Mouse (Mus musculus) CH12.LX (cell line): ENCODE data around the gene Acan. TPM values are rescaled to one million over a fixed set of nuclear protein-coding genes. Genes with fewer than 3 reads are reported as not detected.

Experiments used
- DNase-seq: peaks from one replicate; pipeline ENCODE4 v3.0.0-alpha.2; 2013; ENCODE audit errors: extremely low read depth
- H3K27ac ChIP-seq: 2 replicates; pipeline ENCODE4 v1.5.1; 2012; ENCODE audit warnings: low read depth, mild to moderate bottlenecking, control low read depth, moderate library complexity; ENCODE audit not compliant: insufficient read depth
- H3K27me3 ChIP-seq: replicated peaks from 2 replicates; pipeline ENCODE3; 2012; ENCODE audit warnings: inconsistent platforms
- H3K36me3 ChIP-seq, 2 experiments: replicated peaks in 1 of 2; 2 replicates each; pipeline versions ENCODE3 to v1.6.1; 2012; ENCODE audit warnings: inconsistent platforms in 1 of 2, low read length in 1 of 2, mild to moderate bottlenecking in 1 of 2, mixed read lengths in 1 of 2, moderate library complexity in 1 of 2; ENCODE audit not compliant: control insufficient read depth in 1 of 2, insufficient read depth in 1 of 2
- H3K4me1 ChIP-seq, 2 experiments: 2 replicates each; pipeline ENCODE4 v1.6.1; 2012; ENCODE audit warnings: inconsistent platforms in 1 of 2, moderate library complexity in 1 of 2; ENCODE audit not compliant: insufficient read depth in 2 of 2, control insufficient read depth in 1 of 2
- H3K4me2 ChIP-seq: 2 replicates; pipeline ENCODE4 v1.6.1; 2012; ENCODE audit warnings: low read depth, mild to moderate bottlenecking, control low read depth; ENCODE audit not compliant: poor library complexity, insufficient read depth, severe bottlenecking
- H3K4me3 ChIP-seq, 3 experiments: fragments of 150-350 bp in 1 of 3; sonication (generic) in 1 of 3; replicated peaks in 1 of 3; 2 replicates each; pipeline versions ENCODE3 to v1.5.1; 2011 to 2012; ENCODE audit warnings: low read depth in 2 of 3, low read length in 2 of 3, mild to moderate bottlenecking in 2 of 3, moderate library complexity in 2 of 3, control low read depth in 1 of 3, improper control_type of control experiment in 1 of 3, inconsistent platforms in 1 of 3, mixed read lengths in 1 of 3; ENCODE audit not compliant: poor library complexity in 1 of 3
- H3K79me2 ChIP-seq: replicated peaks from 2 replicates; pipeline ENCODE4 v1.6.1; 2012; ENCODE audit warnings: mild to moderate bottlenecking, moderate library complexity; ENCODE audit not compliant: control insufficient read depth, poor library complexity, insufficient read depth, severe bottlenecking; ENCODE audit errors: extremely low read depth
- H3K9ac ChIP-seq: 2 replicates; pipeline ENCODE4 v1.6.1; 2012; ENCODE audit warnings: low read depth, mild to moderate bottlenecking, control low read depth, moderate library complexity; ENCODE audit not compliant: insufficient read depth
- H3K9me3 ChIP-seq: replicated peaks from 2 replicates; pipeline ENCODE3; 2012; ENCODE audit warnings: low read length, inconsistent platforms, mixed read lengths
- CHD1 ChIP-seq: IDR thresholded peaks from 2 replicates; pipeline ENCODE4 v1.6.1; 2012; ENCODE audit warnings: low read depth, low read length, improper control_type of control experiment, inconsistent platforms
- E2F4 ChIP-seq: IDR thresholded peaks from 2 replicates; pipeline ENCODE4 v1.6.1; 2011; ENCODE audit warnings: low read depth, low read length, improper control_type of control experiment; ENCODE audit not compliant: insufficient replicate concordance
- GABPA ChIP-seq: IDR thresholded peaks from 2 replicates; pipeline ENCODE4 v1.6.1; 2012; ENCODE audit warnings: low read depth, low read length, improper control_type of control experiment, inconsistent platforms; ENCODE audit not compliant: insufficient replicate concordance
- IRF4 ChIP-seq: IDR thresholded peaks from 2 replicates; pipeline ENCODE4 v1.6.1; 2014; ENCODE audit warnings: low read depth, mild to moderate bottlenecking, inconsistent platforms, low read length, improper control_type of control experiment
- JUND ChIP-seq: conservative IDR thresholded peaks from 2 replicates; pipeline ENCODE4 v1.6.1; 2011; ENCODE audit warnings: low read depth, low read length, improper control_type of control experiment
- MAFK ChIP-seq: IDR thresholded peaks from 2 replicates; pipeline ENCODE4 v1.6.1; 2011; ENCODE audit warnings: low read length, improper control_type of control experiment; ENCODE audit not compliant: insufficient replicate concordance
- MEF2A ChIP-seq: IDR thresholded peaks from 2 replicates; pipeline ENCODE4 v1.6.1; 2014; ENCODE audit warnings: low read depth, mild to moderate bottlenecking, inconsistent platforms, low read length, improper control_type of control experiment, borderline replicate concordance
- NELFE ChIP-seq: IDR thresholded peaks from 2 replicates; pipeline ENCODE4 v1.6.1; 2011; ENCODE audit warnings: low read depth, low read length, improper control_type of control experiment
- NRF1 ChIP-seq: IDR thresholded peaks from 2 replicates; pipeline ENCODE4 v1.6.1; 2014; ENCODE audit warnings: low read depth, mild to moderate bottlenecking, inconsistent platforms, low read length, improper control_type of control experiment, moderate library complexity
- POLR2A ChIP-seq: IDR thresholded peaks from 2 replicates; pipeline ENCODE4 v1.6.1; 2011; ENCODE audit warnings: low read depth, mild to moderate bottlenecking, improper control_type of control experiment, low read length
- POLR2AphosphoS2 ChIP-seq: IDR thresholded peaks from 2 replicates; pipeline ENCODE4 v1.6.1; 2011; ENCODE audit warnings: low read depth, low read length, improper control_type of control experiment
- RAD21 ChIP-seq: IDR thresholded peaks from 2 replicates; pipeline ENCODE4 v1.6.1; 2011; ENCODE audit warnings: low read depth, mild to moderate bottlenecking, low read length, improper control_type of control experiment, moderate library complexity
- TBP ChIP-seq: conservative IDR thresholded peaks from 2 replicates; pipeline ENCODE4 v1.6.1; 2011; ENCODE audit warnings: low read depth, low read length, improper control_type of control experiment
- USF1 ChIP-seq: IDR thresholded peaks from 2 replicates; pipeline ENCODE4 v1.6.1; 2014; ENCODE audit warnings: low read depth, mild to moderate bottlenecking, inconsistent platforms, low read length, improper control_type of control experiment
- USF2 ChIP-seq: conservative IDR thresholded peaks from 2 replicates; pipeline ENCODE4 v1.6.1; 2011; ENCODE audit warnings: low read depth, low read length, improper control_type of control experiment
- ZNF384 ChIP-seq: IDR thresholded peaks from 2 replicates; pipeline ENCODE4 v1.6.1; 2012; ENCODE audit warnings: low read depth, low read length, improper control_type of control experiment, inconsistent platforms
- dilution Hi-C: fragments of 300-500 bp; cut with MboI; formaldehyde crosslinking; loops from 2 replicates; pipeline ENCODE4 v1.14.3; 2020; ENCODE audit warnings: low sequenced_read_pairs; ENCODE audit not compliant: extremely low pct_unique_long_range_greater_than_20kb, extremely low pct_ligation_motif_present
- in situ Hi-C: fragments of 300-500 bp; cut with MboI; formaldehyde crosslinking; loops from 3 replicates; pipeline ENCODE4 v1.14.3; 2019; ENCODE audit warnings: low sequenced_read_pairs, low pct_ligation_motif_present, low pct_unique_long_range_greater_than_20kb, mixed read lengths
- polyA plus RNA-seq: library from polyadenylated mRNA; unstranded; fragments of >175 nt; gene quantifications from 2 replicates; pipeline ENCODE4 v1.2.1, GENCODE M21; 2012; ENCODE audit warnings: low read depth; ENCODE audit not compliant: insufficient read length
- total RNA-seq, 2 experiments: library from RNA; depleted of rRNA; stranded (reverse); fragments of 300-350 nt in 1 of 2; fragments of >200 nt in 1 of 2; gene quantifications; 2 replicates each; pipeline ENCODE4 v1.2.3; 2012 to 2014

The Acan gene
- total and polyA plus RNA-seq, 3 experiments = not detected

- H3K4me1 ChIP-seq = peaks cover 0 to 20% of the 10 kb centered on the region in 2 experiments; a peak in 2 of 4 replicates
- dilution Hi-C loops = no loop called here
- peaks cover 15% of the 10 kb centered on the region for H3K27me3 ChIP-seq
- in situ Hi-C loops = no loop called here
- DNase-seq = no peak
- no peak overlapping the region for H3K9ac ChIP-seq
- no peak overlapping the region for H3K4me3 ChIP-seq
- H3K27ac ChIP-seq = no peak overlapping the region
- TF ChIP-seq POLR2AphosphoS2 (no peak), MAFK (no peak), JUND (no peak), MEF2A (no peak)
- no peaks in the 10 kb centered on the region for H3K79me2 ChIP-seq
- no peaks in the 10 kb centered on the region for H3K9me3 ChIP-seq
- peaks cover 0 to 9% of the 10 kb centered on the region in 2 experiments for H3K36me3 ChIP-seq
- peak overlapping the region; percentile 56; the same call in 1 of the 2 replicates for H3K4me2 ChIP-seq
These were observed 96.2 kb downstream of the Acan start for GRCm38 (mm10) chr7:79149522-79149921.

GRCm38 (mm10) chr7:79159406-79159805, 106.1 kb downstream of the Acan start:
- Histone ChIP-seq H3K36me3 (no peaks in the 10 kb centered on the region), H3K4me1 (peaks cover 0 to 8% of the 10 kb centered on the region in 2 experiments; a peak in 2 of 4 replicates), H3K79me2 (no peaks in the 10 kb centered on the region), H3K4me2 (no peak overlapping the region), H3K27me3 (peaks cover 28% of the 10 kb centered on the region), H3K9me3 (peaks cover 7% of the 10 kb centered on the region), H3K4me3 (no peak overlapping the region), H3K9ac (no peak overlapping the region), H3K27ac (no peak overlapping the region)
- TF ChIP-seq TBP (no peak), POLR2AphosphoS2 (no peak), MEF2A (no peak), USF1 (no peak), E2F4 (no peak), RAD21 (no peak), ZNF384 (no peak), NELFE (no peak), IRF4 (no peak), NRF1 (no peak), GABPA (no peak), CHD1 (no peak), POLR2A (no peak), USF2 (no peak)
- dilution Hi-C loops = no loop called here
- in situ Hi-C loops = no loop called here
- DNase-seq = no peak

Other genes starting within 250 kb of the Acan start
- gene Det1, start 206.2 kb upstream of the Acan start, total RNA-seq (2012; rRNA removed) = 12.6 and 12.9 TPM in 2 replicates
- gene Det1, start 206.2 kb upstream of the Acan start, total RNA-seq (2014; rRNA removed) = 11.9 and 14.3 TPM in 2 replicates
- gene Det1, start 206.2 kb upstream of the Acan start, polyA plus RNA-seq = 9.5 and 12.2 TPM in 2 replicates
- 69.1 and 93.5 TPM in 2 replicates for gene Aen, start 157.6 kb upstream of the Acan start, total RNA-seq (2012; rRNA removed)
- 72.9 and 73.3 TPM in 2 replicates for gene Aen, start 157.6 kb upstream of the Acan start, total RNA-seq (2014; rRNA removed)
- 74.2 and 88.9 TPM in 2 replicates for gene Aen, start 157.6 kb upstream of the Acan start, polyA plus RNA-seq
- 35.0 and 44.2 TPM in 2 replicates for gene Isg20, start 140.1 kb upstream of the Acan start, total RNA-seq (2012; rRNA removed)
- 5.6 and 6.9 TPM in 2 replicates for gene Isg20, start 140.1 kb upstream of the Acan start, total RNA-seq (2014; rRNA removed)
- gene Isg20, start 140.1 kb upstream of the Acan start, polyA plus RNA-seq = 19.9 and 21.3 TPM in 2 replicates
- gene Hapln3, start 77.5 kb downstream of the Acan start, total RNA-seq (2012; rRNA removed) = 0.04 TPM in 1 of 2 replicates, not detected in the other
- not detected in 2 replicates for gene Hapln3, start 77.5 kb downstream of the Acan start, total RNA-seq (2014; rRNA removed)
- not detected in 2 replicates for gene Hapln3, start 77.5 kb downstream of the Acan start, polyA plus RNA-seq
- gene Mfge8, start 95.6 kb downstream of the Acan start, total RNA-seq (2012; rRNA removed) = 16.5 and 24.5 TPM in 2 replicates
- 11.0 and 13.0 TPM in 2 replicates for gene Mfge8, start 95.6 kb downstream of the Acan start, total RNA-seq (2014; rRNA removed)
- gene Mfge8, start 95.6 kb downstream of the Acan start, polyA plus RNA-seq = 12.4 and 13.2 TPM in 2 replicates
- gene Abhd2, start 219.7 kb downstream of the Acan start, total RNA-seq (2012; rRNA removed) = 9.9 and 10.3 TPM in 2 replicates
- 5.5 and 6.0 TPM in 2 replicates for gene Abhd2, start 219.7 kb downstream of the Acan start, total RNA-seq (2014; rRNA removed)
- 12.9 and 15.4 TPM in 2 replicates for gene Abhd2, start 219.7 kb downstream of the Acan start, polyA plus RNA-seq